Mouse (Mus musculus): Measurements from ENCODE around the gene Ptprn2. TPM values are rescaled to one million over a fixed set of nuclear protein-coding genes. Genes with fewer than 3 reads are reported as not detected.

The Ptprn2 gene
- total and polyA plus RNA-seq, 3 experiments, result 0.17 TPM; not detected in 2

DNA sequence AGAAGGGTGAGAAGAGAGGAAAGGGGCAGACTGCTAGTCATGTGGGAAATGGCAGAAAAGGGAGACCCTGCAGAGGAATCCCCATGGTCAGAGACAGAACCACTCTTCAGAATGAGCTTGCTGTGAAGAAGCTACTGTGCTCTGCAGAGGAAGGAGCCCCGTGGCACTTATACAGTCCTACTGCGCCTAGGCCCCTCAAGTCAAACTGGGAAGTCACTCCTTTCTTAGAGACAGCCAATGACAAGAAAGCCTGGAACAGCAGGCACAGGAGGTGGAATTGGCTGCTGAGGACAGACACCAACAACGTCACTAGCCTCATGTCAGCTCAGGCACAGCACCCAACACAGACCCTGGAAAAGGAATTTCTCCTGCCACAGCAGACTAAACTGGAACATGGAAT is 830.1 kb downstream of the Ptprn2 start:
- no peak overlapping the region for H3K4me3 ChIP-seq (replicated peaks in 1 of 3; ENCODE audit: low read depth in 2 of 3, low read length in 2 of 3, poor library complexity in 1 of 3)
- H3K27me3 ChIP-seq (replicated peaks), result no peaks in the 10 kb centered on the region
- dilution Hi-C loops (cut with MboI; ENCODE audit: extremely low pct_ligation_motif_present, extremely low pct_unique_long_range_greater_than_20kb, low sequenced_read_pairs), result no loop called here
- H3K9me3 ChIP-seq (replicated peaks; ENCODE audit: low read length), result peaks cover 17% of the 10 kb centered on the region
- H3K4me2 ChIP-seq (ENCODE audit: insufficient read depth, low read depth, poor library complexity, severe bottlenecking), result no peak overlapping the region
- peaks cover 0 to 33% of the 10 kb centered on the region in 2 experiments; a peak in 2 of 4 replicates for H3K4me1 ChIP-seq (ENCODE audit: control insufficient read depth in 1 of 2, insufficient read depth in 2 of 2)
- no peaks in the 10 kb centered on the region for H3K36me3 ChIP-seq (replicated peaks in 1 of 2; ENCODE audit: control insufficient read depth in 1 of 2, insufficient read depth in 1 of 2, low read length in 1 of 2)
- H3K27ac ChIP-seq (ENCODE audit: insufficient read depth, low read depth), result no peak overlapping the region
- no peaks in the 10 kb centered on the region for H3K79me2 ChIP-seq (replicated peaks; ENCODE audit: control insufficient read depth, extremely low read depth, insufficient read depth, poor library complexity, severe bottlenecking)
- TF ChIP-seq ZMIZ1 (IDR thresholded peaks at IDR 0.05; ENCODE audit: low read depth, low read length) (no peak), UBTF (IDR thresholded peaks at IDR 0.05; ENCODE audit: low read depth, low read length) (no peak), JUN (IDR thresholded peaks at IDR 0.05; ENCODE audit: insufficient read depth, low read depth, low read length) (no peak), NRF1 (IDR thresholded peaks at IDR 0.05; ENCODE audit: low read depth, low read length) (no peak), USF2 (conservative IDR thresholded peaks at IDR 0.05; ENCODE audit: low read depth, low read length) (no peak), MXI1 (IDR thresholded peaks at IDR 0.05; ENCODE audit: low read depth, low read length) (no peak), MAFK (IDR thresholded peaks at IDR 0.05; ENCODE audit: insufficient replicate concordance, low read length) (no peak), MYC (IDR thresholded peaks at IDR 0.05; ENCODE audit: low read depth, low read length) (no peak), MAX (IDR thresholded peaks at IDR 0.05; ENCODE audit: low read length) (no peak), ZNF384 (IDR thresholded peaks at IDR 0.05; ENCODE audit: low read depth, low read length) (no peak), MEF2A (IDR thresholded peaks at IDR 0.05; ENCODE audit: borderline replicate concordance, low read depth, low read length) (no peak), ELF1 (IDR thresholded peaks at IDR 0.05; ENCODE audit: low read depth, low read length) (no peak), RAD21 (IDR thresholded peaks at IDR 0.05; ENCODE audit: low read depth, low read length) (no peak)
- in situ Hi-C loops (cut with MboI; ENCODE audit: low pct_ligation_motif_present, low pct_unique_long_range_greater_than_20kb, low sequenced_read_pairs), result loop anchor here (10.0 kb wide), 1 partner anchor 281 kb away; no protein-coding TSS in a partner anchor
- no peak for DNase-seq (ENCODE audit: extremely low read depth)
- H3K9ac ChIP-seq (ENCODE audit: insufficient read depth, low read depth), result no peak overlapping the region

GRCm38 (mm10) chr12:117318229-117318628 is 832.7 kb downstream of the Ptprn2 start:
- no peaks in the 10 kb centered on the region for H3K27me3 ChIP-seq (replicated peaks)
- dilution Hi-C loops (cut with MboI; ENCODE audit: extremely low pct_ligation_motif_present, extremely low pct_unique_long_range_greater_than_20kb, low sequenced_read_pairs), result no loop called here
- H3K36me3 ChIP-seq (replicated peaks in 1 of 2; ENCODE audit: control insufficient read depth in 1 of 2, insufficient read depth in 1 of 2, low read length in 1 of 2), result no peaks in the 10 kb centered on the region
- DNase-seq (ENCODE audit: extremely low read depth), result peak; percentile 53
- in situ Hi-C loops (cut with MboI; ENCODE audit: low pct_ligation_motif_present, low pct_unique_long_range_greater_than_20kb, low sequenced_read_pairs), result loop anchor here (10.0 kb wide), 1 partner anchor 283 kb away; no protein-coding TSS in a partner anchor
- TF ChIP-seq EP300 (IDR thresholded peaks at IDR 0.05; ENCODE audit: low read length), result peak; percentile 64
- TF ChIP-seq CHD1 (IDR thresholded peaks at IDR 0.05; ENCODE audit: low read depth, low read length), result no peak
- no peaks in the 10 kb centered on the region for H3K79me2 ChIP-seq (replicated peaks; ENCODE audit: control insufficient read depth, extremely low read depth, insufficient read depth, poor library complexity, severe bottlenecking)
- H3K4me1 ChIP-seq (ENCODE audit: control insufficient read depth in 1 of 2, insufficient read depth in 2 of 2), result peaks cover 0 to 39% of the 10 kb centered on the region in 2 experiments; a peak in 2 of 4 replicates
- no peak overlapping the region for H3K27ac ChIP-seq (ENCODE audit: insufficient read depth, low read depth)
- no peak overlapping the region for H3K4me2 ChIP-seq (ENCODE audit: insufficient read depth, low read depth, poor library complexity, severe bottlenecking)
- peaks cover 17% of the 10 kb centered on the region for H3K9me3 ChIP-seq (replicated peaks; ENCODE audit: low read length)
- H3K9ac ChIP-seq (ENCODE audit: insufficient read depth, low read depth), result no peak overlapping the region
- H3K4me3 ChIP-seq (replicated peaks in 1 of 3; ENCODE audit: low read depth in 2 of 3, low read length in 2 of 3, poor library complexity in 1 of 3), result no peak overlapping the region
